Mouse (Mus musculus) liver, postnatal 0 days (tissue): Measurements from ENCODE around the gene Meox1. TPM values are rescaled to one million over a fixed set of nuclear protein-coding genes. Genes with fewer than 3 reads are reported as not detected.

ENCODE experiments used
- ATAC-seq: fragments of 200-750 bp; cut with Nextera tagmentation; 2 replicates; pipeline ENCODE4 v1.8.0; 2017; ENCODE audit warnings: mild to moderate bottlenecking, moderate library complexity
- DNase-seq: peaks from one replicate; pipeline ENCODE4 v3.0.0-alpha.2; 2016
- H3K27ac ChIP-seq: fragments of 300-500 bp; sonication (generic); 2 replicates; pipeline ENCODE4 v1.5.1; 2014; ENCODE audit warnings: antibody characterized with exemption, moderate library complexity, mild to moderate bottlenecking, low read depth
- H3K27me3 ChIP-seq: fragments of 300-500 bp; sonication (generic); 2 replicates; pipeline ENCODE4 v1.6.1; 2014; ENCODE audit warnings: low read length, control low read depth, mixed read lengths; ENCODE audit not compliant: insufficient read depth
- H3K36me3 ChIP-seq: fragments of 300-500 bp; sonication (generic); replicated peaks from 2 replicates; pipeline ENCODE4 v1.6.1; 2014; ENCODE audit warnings: mild to moderate bottlenecking, control low read depth, low read length, moderate library complexity, mixed read lengths; ENCODE audit not compliant: insufficient read depth
- H3K4me1 ChIP-seq: fragments of 300-500 bp; sonication (generic); 2 replicates; pipeline ENCODE4 v1.6.1; 2014; ENCODE audit warnings: antibody characterized with exemption, mild to moderate bottlenecking, control low read depth; ENCODE audit not compliant: insufficient read depth
- H3K4me2 ChIP-seq: fragments of 300-500 bp; sonication (generic); 2 replicates; pipeline ENCODE4 v1.6.1; 2014; ENCODE audit warnings: low read depth, mild to moderate bottlenecking, low read length, moderate library complexity, mixed read lengths
- H3K4me3 ChIP-seq: fragments of 300-500 bp; sonication (generic); 2 replicates; pipeline ENCODE4 v1.5.1; 2014; ENCODE audit warnings: low read depth, low read length
- H3K9ac ChIP-seq: fragments of 300-500 bp; sonication (generic); replicated peaks from 2 replicates; pipeline ENCODE4 v1.6.1; 2014; ENCODE audit warnings: mild to moderate bottlenecking, moderate library complexity
- H3K9me3 ChIP-seq: fragments of 300-500 bp; sonication (generic); 2 replicates; pipeline ENCODE4 v1.6.1; 2016; ENCODE audit warnings: mild to moderate bottlenecking, control low read depth, low read length, mixed read lengths
- CTCF ChIP-seq: sonication (generic); IDR thresholded peaks from 2 replicates; pipeline ENCODE4 v1.5.1; 2016; ENCODE audit warnings: antibody characterized with exemption, low read depth
- EP300 ChIP-seq: IDR thresholded peaks from 2 replicates; pipeline ENCODE4 v1.6.1; 2016; ENCODE audit warnings: antibody characterized with exemption, low read depth, mild to moderate bottlenecking
- WGBS: fragments of 180-500 bp; shearing (Covaris S2); extraction: QIAGEN DNeasy Blood & Tissue Kit; methylation state at CpG from one replicate; pipeline ENCODE4 v1.1.7; 2014; ENCODE audit not compliant: insufficient replicate concordance; 5-methylcytosine and 5-hydroxymethylcytosine counted together
- polyA plus RNA-seq: library from polyadenylated mRNA; unstranded; fragments of >200 nt; fragmentation: Nextera tagmentation; extraction: Ambion mirVana; gene quantifications from 2 replicates; pipeline ENCODE4 v1.2.1, GENCODE M21; 2015

The Meox1 gene
- polyA plus RNA-seq, 1 experiment from 2014 or later, result 0.05 TPM

- Histone ChIP-seq H3K36me3 (no peaks in the 10 kb centered on the region), H3K4me1 (no peaks in the 10 kb centered on the region), H3K4me3 (no peak overlapping the region), H3K27me3 (peaks cover 40% of the 10 kb centered on the region; the same call in 1 of the 2 replicates), H3K9ac (no peak overlapping the region), H3K9me3 (no peaks in the 10 kb centered on the region), H3K4me2 (no peak overlapping the region), H3K27ac (no peak overlapping the region)
- 28% methylated on average over 11 of the region's 11 CpGs for WGBS
- no peak for TF ChIP-seq CTCF
- TF ChIP-seq EP300, result no peak
- no peak for DNase-seq
- ATAC-seq, result no peak
Observed at GRCm38 (mm10) chr11:101891451-101891850, 2.7 kb downstream of the Meox1 start.

- no peak for ATAC-seq
- Histone ChIP-seq H3K4me3 (no peak overlapping the region), H3K4me1 (no peaks in the 10 kb centered on the region), H3K9me3 (no peaks in the 10 kb centered on the region), H3K27ac (no peak overlapping the region), H3K27me3 (peaks cover 51% of the 10 kb centered on the region), H3K4me2 (no peak overlapping the region), H3K9ac (no peak overlapping the region), H3K36me3 (no peaks in the 10 kb centered on the region)
- WGBS, result 4% methylated on average over 13 of the region's 13 CpGs
- TF ChIP-seq CTCF, result no peak
- TF ChIP-seq EP300, result no peak
- DNase-seq, result no peak
Observed at GRCm38 (mm10) chr11:101889781-101890180, 4.4 kb downstream of the Meox1 start.

- no peak for DNase-seq
- ATAC-seq, result no peak
- Histone ChIP-seq H3K27me3 (peaks cover 48% of the 10 kb centered on the region), H3K27ac (no peak overlapping the region), H3K4me2 (no peak overlapping the region), H3K4me3 (no peak overlapping the region), H3K9me3 (no peaks in the 10 kb centered on the region), H3K4me1 (no peaks in the 10 kb centered on the region), H3K9ac (no peak overlapping the region), H3K36me3 (no peaks in the 10 kb centered on the region)
- WGBS, result 52% methylated on average over 6 of the region's 6 CpGs
- no peak for TF ChIP-seq EP300
- TF ChIP-seq CTCF, result no peak
Observed at GRCm38 (mm10) chr11:101888820-101889219, 5.4 kb downstream of the Meox1 start.

GRCm38 (mm10) chr11:101886436-101886835 lies 7.7 kb downstream of the Meox1 start:
- Histone ChIP-seq H3K36me3 (no peaks in the 10 kb centered on the region), H3K27me3 (peaks cover 27% of the 10 kb centered on the region), H3K4me1 (peaks cover 3% of the 10 kb centered on the region; the same call in 1 of the 2 replicates), H3K4me3 (no peak overlapping the region), H3K9me3 (no peaks in the 10 kb centered on the region), H3K4me2 (no peak overlapping the region), H3K9ac (no peak overlapping the region), H3K27ac (no peak overlapping the region)
- TF ChIP-seq CTCF (no peak), EP300 (no peak)
- 64% methylated on average over 12 of the region's 12 CpGs for WGBS
- DNase-seq (no peak), ATAC-seq (no peak)

- Histone ChIP-seq H3K27me3 (peaks cover 23% of the 10 kb centered on the region), H3K36me3 (no peaks in the 10 kb centered on the region), H3K4me2 (no peak overlapping the region), H3K9me3 (no peaks in the 10 kb centered on the region), H3K4me3 (no peak overlapping the region), H3K4me1 (peaks cover 5% of the 10 kb centered on the region; the same call in 1 of the 2 replicates), H3K27ac (no peak overlapping the region), H3K9ac (no peak overlapping the region)
- DNase-seq (no peak), ATAC-seq (no peak)
- 23% methylated on average over 6 of the region's 6 CpGs for WGBS
- TF ChIP-seq CTCF, result no peak
- no peak for TF ChIP-seq EP300
Observed at GRCm38 (mm10) chr11:101885881-101886319, 8.3 kb downstream of the Meox1 start.

- H3K4me2 ChIP-seq, result no peak overlapping the region
- H3K9ac ChIP-seq, result no peak overlapping the region
- H3K27me3 ChIP-seq, result peaks cover 20% of the 10 kb centered on the region
- TF ChIP-seq CTCF (peak; percentile 30), EP300 (no peak)
- H3K36me3 ChIP-seq, result no peaks in the 10 kb centered on the region
- peaks cover 5% of the 10 kb centered on the region; the same call in 1 of the 2 replicates for H3K4me1 ChIP-seq
- no peak overlapping the region for H3K4me3 ChIP-seq
- DNase-seq (no peak), ATAC-seq (peak; percentile 41; the same call in 1 of the 2 replicates)
- 11% methylated on average over 6 of the region's 6 CpGs for WGBS
- no peaks in the 10 kb centered on the region for H3K9me3 ChIP-seq
- H3K27ac ChIP-seq, result no peak overlapping the region
Observed at GRCm38 (mm10) chr11:101885232-101885631, 8.9 kb downstream of the Meox1 start.

- TF ChIP-seq EP300, result no peak
- TF ChIP-seq CTCF, result no peak
- Histone ChIP-seq H3K4me3 (no peak overlapping the region), H3K27me3 (peaks cover 14% of the 10 kb centered on the region), H3K4me1 (peaks cover 5% of the 10 kb centered on the region; the same call in 1 of the 2 replicates), H3K9me3 (no peaks in the 10 kb centered on the region), H3K27ac (no peak overlapping the region), H3K36me3 (no peaks in the 10 kb centered on the region), H3K4me2 (no peak overlapping the region), H3K9ac (no peak overlapping the region)
- DNase-seq (no peak), ATAC-seq (no peak)
- 56% methylated on average over 2 of the region's 2 CpGs for WGBS
Observed at GRCm38 (mm10) chr11:101883911-101884310, 10.3 kb downstream of the Meox1 start.
